Mouse (Mus musculus) large intestine, adult 2 months (tissue): Measurements from ENCODE around the gene Raet1d. TPM values are rescaled to one million over a fixed set of nuclear protein-coding genes. Genes with fewer than 3 reads are reported as not detected.
"Not testable (repeated sequence)": the region's sequence is repeated elsewhere in the genome, so short reads cannot be mapped to it uniquely, and the experiment has no call there.

Source experiments
- DNase-seq: peaks from one replicate; pipeline ENCODE4 v3.0.0-alpha.2; 2012; ENCODE audit warnings: low read depth, low spot score
- WGBS: fragments of 180-500 bp; shearing (Covaris S2); methylation state at CpG from one replicate; pipeline ENCODE4 v1.1.7; 2018; 5-methylcytosine and 5-hydroxymethylcytosine counted together
- polyA plus RNA-seq: library from polyadenylated mRNA; depleted of rRNA; stranded (reverse); fragments of >200 nt; gene quantifications from 2 replicates; pipeline ENCODE4 v1.2.3, GENCODE M21; 2012; rRNA removed

Raet1d gene
- 0.06 TPM in 1 of 2 replicates, not detected in the other for polyA plus RNA-seq

DNA sequence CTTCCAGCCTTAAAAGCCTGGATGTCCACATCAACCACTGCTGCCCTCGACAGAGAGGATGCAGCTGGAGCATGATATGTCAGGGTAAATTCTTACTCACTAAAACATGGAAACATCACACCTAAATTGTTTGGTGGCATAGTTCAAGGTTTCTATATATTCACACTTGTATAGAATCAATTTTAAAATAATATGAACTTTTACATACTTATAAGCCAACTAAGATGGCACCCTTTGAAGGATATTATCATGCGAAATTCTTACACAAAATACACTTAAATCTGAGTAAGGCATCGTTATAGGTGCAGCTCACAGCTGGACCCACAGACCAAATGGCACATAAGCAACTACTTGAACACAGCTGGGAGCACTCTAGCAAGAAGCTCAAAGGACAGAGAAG lies at the start of gene Raet1d:
Gene Raet1d (plus strand): TSS at position 301 of the 400 bp plus-strand sequence.
- WGBS: 74% methylated on average over 3 of the region's 3 CpGs
- DNase-seq: not testable (repeated sequence)

DNA sequence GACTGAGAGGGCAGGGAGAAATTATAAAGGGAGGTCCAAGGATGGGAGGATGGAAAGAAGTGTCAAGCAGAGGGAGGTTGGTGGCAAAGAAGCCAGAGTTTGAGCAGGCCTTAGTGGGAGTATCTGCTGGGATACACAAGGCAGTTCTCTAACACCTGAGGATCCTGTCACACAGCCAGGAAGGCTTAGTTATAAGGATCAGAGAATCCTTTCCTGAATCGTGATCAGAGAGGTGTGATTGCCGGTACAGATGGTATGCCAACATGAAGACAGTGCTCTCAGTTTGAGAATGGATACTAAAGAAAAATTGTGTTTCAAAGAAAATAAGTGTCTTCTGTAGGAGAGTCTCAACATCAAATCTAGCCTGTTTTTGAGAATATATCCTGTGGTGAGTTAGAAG lies 37.5 kb upstream of the Raet1d start:
- no peak for DNase-seq
- 76% methylated on average over 2 of the region's 2 CpGs for WGBS

DNA sequence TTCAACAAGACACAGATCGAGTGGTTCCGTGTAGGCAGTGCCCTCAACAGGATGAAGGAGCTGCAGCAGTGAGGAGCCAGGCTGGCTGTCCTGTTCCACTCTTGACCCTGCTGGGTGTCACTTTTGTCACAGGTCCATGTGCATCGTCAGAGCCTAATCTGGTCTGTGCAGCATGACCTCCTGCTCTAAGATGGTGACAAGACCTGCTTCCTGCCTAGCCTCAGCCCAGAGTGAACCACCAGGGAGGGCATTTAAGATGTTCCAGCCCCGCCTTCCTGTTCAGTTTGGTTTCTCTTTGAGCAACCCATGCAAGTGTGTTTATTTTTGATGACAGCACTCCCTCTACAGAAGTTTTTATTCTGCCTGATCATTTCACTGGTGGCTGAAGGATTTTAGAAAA lies 14.6 kb upstream of the Raet1d start:
- 63% methylated on average over 4 of the region's 4 CpGs for WGBS
- DNase-seq: not testable (repeated sequence)

DNA sequence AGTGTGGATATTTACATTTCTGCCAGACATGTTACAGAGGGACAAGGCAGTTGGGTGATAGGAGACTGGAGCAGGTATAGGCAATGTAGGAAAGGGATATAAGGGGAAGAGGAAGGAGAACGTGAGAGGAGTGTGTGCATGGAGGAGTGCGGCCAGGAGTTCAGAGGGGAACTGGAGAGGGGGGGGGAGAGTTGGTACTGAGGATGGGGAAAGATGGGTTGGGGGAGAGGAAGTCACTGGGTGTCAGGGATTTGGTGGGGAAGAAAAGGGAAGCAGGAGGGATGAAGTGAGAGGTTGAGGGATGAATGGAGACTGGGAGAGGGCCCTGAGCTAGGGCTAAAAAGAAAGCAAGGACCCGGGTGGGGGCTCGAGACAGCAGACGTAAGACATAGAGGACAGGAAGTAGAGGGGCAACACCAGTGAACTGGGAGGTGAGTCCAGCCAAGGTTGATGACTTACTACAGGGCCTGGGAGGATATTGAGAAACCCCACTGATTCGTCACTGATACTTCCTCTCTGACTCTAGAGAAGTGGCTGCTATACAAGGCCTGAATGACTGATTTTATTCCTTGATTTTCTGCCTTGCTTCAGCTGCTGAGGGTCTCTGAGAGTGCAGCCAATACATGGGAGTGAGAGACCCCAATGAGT lies 6.7 kb upstream of the Raet1d start:
- not testable (repeated sequence) for DNase-seq
- WGBS: 80% methylated on average over 6 of the region's 6 CpGs

DNA sequence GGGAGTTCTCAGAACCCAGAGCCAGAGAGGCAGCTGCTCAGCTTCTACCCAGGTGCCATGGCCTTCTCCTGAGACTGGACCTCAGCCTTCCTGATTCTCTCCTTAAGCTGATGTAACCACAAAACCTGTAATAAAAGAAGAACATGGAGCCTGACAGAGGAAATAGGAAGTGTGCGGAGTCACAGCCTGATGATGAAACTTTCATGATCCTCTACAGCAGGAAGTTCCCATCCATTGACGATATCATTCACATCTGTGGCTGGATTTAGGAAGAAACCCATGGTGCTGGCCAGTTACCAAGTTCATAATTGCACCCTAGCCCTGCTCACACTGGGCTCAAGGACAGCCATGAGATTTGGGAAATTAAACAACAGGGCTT lies 6.2 kb upstream of the Raet1d start:
- WGBS: 58% methylated on average over 2 of the region's 2 CpGs
- not testable (repeated sequence) for DNase-seq

DNA sequence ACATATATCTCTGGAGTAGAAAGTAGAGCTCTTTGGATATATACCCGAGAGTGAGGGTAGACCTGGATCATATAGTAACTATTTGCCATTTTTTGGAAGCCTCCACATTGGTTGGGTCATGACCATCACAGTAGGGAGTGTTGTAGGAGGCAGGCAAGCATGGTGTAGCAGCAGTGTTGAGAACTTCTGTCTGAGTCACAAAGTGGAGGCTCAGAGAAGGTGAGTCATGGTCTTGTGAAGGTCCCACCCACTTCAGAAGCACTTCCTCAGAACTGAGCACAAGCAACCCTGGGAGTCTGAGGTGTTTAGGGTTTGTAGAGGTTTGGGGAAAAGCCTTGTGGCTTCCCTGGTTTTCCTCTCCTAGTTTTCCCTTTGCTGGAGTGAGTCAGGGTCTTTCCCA lies 3.0 kb upstream of the Raet1d start:
- DNase-seq: not testable (repeated sequence)
- WGBS: 67% methylated on average over 1 of the region's 1 CpGs

DNA sequence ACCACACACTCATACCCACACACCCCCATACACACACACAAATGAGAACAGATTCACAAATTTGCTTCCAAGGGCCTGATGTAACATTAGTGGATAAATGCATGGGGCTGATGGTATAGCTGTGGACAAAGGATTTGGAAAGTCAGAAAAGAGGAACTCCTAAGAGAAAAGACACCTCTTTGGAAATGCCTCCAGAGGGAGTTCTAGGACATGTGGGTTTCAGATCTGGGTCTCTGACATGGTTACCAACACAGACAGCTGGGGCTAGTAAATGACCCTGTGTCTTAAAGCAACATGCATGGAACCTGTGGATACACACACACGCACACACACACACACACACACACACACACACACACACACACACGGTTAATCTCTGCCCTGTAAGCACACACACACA lies 605 bp downstream of the Raet1d start:
- 21% methylated on average over 2 of the region's 2 CpGs for WGBS
- DNase-seq: not testable (repeated sequence)

DNA sequence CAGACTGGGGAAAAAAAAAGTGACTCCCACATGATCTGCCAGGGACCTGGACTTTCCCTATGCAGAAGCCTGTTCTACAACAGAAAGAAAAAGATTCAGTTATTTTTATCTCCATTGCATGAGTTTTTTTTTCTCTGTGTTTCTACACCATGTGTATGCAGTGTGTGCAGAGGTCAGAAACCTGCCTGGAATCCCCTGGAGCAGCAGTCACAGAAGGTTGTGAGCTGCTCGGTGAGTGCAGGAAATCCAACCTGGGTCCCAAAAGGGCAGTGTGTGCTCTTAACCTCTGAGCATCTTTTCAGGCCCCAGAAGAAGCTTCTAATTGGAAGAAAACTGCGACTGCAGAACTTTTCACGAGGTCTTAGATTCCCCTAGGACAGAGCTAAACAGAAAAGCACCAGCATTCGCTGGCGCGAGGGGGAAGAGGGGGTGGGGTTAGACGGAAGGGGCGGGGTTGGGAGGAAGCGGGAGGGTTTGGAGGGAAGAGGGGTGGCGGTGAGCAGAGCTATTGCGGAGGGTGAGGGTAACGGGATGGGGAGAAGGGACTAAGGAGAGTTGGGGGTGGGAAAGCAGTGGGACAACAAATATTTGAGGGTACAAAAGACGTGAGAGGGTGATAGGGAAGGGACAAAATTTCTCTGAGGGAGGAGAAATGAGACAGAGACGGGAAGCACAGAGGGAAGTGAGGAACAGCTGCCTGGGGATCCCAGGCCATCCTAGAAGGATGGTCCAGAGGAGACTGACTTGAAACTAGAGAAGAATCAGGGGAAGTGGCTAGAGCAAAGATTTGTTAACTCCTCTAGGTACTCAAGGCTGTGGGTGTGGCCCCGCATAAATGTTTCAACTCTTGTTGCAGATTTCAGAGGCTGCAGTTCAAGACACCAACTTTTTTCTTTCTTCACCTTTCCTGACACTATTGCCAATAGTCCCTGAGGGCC lies 1.3 kb downstream of the Raet1d start:
- under 1% methylated on average over 9 of the region's 15 CpGs for WGBS
- not testable (repeated sequence) for DNase-seq

DNA sequence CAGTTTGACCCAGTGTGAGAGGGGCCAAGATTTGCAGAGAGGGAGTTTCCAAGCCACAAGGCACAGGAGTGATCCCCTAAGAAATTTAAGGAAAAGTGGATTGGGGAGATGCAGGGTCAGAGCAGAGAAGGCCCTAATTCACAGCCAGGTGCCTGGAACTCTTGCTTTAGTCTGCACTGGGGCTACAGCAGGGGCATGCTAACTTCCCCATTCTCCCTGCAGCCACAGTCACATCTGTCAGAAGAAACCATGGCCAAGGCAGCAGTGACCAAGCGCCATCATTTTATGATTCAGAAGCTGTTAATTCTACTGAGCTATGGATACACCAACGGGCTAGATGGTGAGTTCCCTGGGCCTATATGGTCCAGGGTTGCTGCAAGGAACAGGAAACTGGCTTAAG lies 2.1 kb downstream of the Raet1d start:
- 77% methylated on average over 2 of the region's 2 CpGs for WGBS
- DNase-seq: not testable (repeated sequence)

DNA sequence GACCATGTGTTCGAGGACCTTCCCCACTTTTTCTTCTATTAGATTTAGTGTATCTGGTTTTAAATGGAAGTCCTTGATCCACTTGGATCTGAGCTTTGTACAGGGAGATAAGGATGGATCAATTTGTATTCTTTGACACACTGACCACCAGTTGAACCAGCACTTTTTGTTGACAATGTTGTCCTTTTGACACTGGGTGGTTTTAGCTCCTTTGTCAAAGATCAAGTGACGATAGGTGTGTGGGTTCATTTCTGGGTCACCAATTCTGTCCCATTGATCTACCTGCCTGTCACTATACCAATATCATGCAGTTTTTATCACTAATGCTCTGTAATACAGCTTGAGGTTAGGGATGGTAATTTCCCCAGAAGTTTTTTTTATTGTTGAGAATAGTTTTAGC lies 4.6 kb downstream of the Raet1d start:
- WGBS: 82% methylated on average over 2 of the region's 2 CpGs
- DNase-seq: not testable (repeated sequence)

DNA sequence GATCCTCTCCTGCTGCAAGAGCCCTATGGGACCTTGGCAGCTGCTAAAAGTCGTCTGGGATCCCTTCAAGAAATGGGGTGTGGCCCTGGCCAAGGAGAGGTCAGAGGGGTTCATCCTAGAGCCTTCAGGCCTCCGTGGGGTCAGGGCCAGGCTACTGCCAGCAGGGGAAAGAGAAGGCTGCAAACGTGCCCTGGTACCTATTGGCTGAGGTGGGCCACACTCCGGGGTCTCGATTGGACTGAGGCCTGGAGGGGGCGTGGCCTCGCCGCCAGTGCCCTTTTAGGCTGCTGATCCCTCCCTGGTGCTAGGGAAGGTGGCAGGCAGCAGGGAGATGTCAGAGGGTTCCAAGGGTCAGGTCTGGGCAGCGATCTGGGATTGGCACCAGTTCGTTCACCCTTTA lies 20.9 kb downstream of the Raet1d start:
- DNase-seq: not testable (repeated sequence)
- 12% methylated on average over 9 of the region's 10 CpGs for WGBS

DNA sequence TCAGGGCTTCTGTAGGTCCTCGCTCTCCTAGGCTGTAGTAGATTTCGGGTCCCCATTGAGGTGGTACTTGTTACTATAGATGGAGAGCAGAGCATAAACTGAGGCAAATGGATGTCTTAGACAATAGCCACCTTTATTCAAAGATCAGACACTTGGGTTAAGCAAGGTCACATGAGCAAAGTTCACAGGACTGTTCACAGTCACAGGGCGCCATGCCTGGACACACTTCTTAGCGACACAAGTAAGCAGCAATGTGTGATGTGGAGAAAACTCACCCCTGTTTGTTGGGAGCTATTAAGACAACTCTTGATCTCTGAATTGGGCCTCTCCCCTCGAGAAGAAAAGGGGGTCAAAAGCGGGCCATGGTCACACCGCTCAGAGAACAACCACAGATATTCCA lies 29.8 kb downstream of the Raet1d start:
- 86% methylated on average over 7 of the region's 7 CpGs for whole genome bisulfite sequencing
- not testable (repeated sequence) for DNase-seq

DNA sequence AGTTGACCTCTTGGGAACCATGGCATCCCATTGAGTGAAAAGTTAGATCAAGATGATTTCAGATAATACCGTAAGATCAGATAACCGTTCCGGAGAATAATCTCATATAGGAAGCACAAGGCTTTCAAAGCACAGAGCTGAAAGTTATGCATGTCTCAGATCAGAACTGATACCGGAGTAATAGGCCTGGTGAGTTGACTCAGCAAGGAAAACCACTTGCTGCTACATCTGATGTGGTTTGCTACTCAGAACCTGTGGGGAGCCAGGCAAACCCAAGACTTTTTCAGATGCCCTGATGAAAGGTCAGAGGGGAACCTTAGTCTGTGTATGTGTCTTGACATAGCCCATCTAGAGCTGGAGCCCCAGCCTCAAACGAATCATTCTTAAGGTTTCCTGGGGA lies 31.3 kb downstream of the Raet1d start:
- DNase-seq: not testable (repeated sequence)
- 94% methylated on average over 5 of the region's 5 CpGs for WGBS

DNA sequence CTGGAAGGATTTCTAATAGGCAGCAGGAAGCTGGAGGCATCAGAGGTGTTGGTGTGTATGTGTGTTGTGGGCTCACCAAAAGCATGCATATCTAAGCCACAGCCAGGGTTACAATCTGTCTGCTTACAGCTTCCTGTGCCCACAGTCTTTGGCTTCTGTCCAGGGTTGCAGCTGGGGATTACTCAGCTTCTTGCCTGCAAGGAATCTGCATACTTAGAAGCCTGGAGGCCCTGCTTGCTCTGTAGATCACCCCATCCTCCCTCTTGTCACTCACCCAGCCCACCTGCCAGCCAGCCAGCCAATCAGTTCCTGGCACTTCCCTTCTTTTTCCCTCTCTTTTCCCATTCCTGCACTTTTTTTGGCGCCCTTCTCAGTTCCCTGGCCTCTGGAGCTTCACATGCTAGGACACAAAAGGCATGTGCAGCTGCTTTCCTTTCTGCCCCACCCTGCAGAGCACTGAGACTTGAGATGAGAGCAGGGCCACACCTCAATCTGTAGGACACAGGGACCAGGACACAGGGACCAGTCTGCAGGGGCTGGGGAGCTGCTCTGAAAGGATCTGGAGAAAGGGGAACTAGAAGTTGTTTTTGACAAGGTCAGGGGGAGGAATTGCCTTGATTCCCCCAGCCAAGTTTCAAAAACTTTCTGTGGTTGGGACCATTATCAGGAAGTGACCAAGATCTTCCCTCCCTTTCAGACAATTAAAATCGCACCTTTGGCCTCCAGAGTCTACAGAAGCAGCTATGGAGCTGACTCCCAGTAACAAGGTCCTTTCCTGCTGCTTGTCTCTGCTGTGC lies 32.9 kb downstream of the Raet1d start:
- DNase-seq: not testable (repeated sequence)
- no CpG with 5 or more reads among the region's 2 CpGs for WGBS

DNA sequence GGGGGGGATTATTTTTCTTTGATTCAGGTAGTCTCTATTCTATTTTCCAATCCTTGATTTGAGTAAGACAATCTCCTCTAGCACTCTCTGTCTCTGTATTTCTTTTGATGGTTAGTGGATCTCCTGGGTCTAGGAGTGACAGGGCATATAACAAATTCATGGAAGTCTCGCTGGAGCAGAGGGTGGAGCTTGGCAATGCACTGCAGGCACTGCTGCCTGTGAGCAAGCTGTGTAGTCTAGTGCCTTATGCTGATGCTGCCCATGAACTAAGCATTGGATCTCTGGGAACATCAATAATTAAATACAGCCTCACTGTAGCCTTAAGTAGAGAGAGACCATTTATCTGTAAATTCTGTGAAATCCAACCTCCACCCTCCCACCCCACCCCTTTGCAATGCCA lies 36.3 kb downstream of the Raet1d start:
- 38% methylated on average over 1 of the region's 1 CpGs for WGBS
- not testable (repeated sequence) for DNase-seq

DNA sequence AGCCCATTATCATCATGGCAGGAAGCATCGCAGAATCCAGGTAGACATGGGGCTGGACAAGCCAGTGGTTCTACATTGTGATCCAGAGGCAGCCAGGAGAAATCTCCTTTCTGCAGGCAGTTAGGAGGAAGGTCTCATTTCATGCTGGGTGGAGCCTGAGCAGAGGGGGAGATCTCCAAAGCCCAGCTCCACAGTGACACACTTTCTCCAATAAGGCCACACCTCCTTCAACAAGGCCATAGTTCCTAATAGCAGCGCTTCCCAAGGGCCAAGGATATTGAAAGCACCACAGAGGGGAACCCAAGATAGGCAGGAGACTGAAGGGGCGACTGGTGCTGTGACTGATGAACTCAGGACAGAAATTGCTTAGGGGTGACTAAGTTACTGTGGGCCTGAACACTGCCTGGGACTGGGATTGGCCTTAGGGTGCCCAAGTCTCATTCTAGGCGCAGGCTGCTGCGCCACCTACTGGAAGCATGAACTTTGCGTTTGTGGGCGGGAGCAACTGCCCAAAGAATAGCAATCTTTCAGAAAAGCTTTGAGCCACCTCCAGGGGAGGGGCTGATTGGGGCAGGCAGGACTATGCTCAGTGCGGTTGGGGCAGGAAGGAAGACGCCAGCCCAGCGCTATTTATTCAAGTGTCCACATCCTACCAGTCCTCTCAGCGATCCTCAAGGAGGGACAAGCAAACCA lies 42.0 kb downstream of the Raet1d start:
- peak; percentile 1 for DNase-seq
- WGBS: 5% methylated on average over 9 of the region's 11 CpGs

DNA sequence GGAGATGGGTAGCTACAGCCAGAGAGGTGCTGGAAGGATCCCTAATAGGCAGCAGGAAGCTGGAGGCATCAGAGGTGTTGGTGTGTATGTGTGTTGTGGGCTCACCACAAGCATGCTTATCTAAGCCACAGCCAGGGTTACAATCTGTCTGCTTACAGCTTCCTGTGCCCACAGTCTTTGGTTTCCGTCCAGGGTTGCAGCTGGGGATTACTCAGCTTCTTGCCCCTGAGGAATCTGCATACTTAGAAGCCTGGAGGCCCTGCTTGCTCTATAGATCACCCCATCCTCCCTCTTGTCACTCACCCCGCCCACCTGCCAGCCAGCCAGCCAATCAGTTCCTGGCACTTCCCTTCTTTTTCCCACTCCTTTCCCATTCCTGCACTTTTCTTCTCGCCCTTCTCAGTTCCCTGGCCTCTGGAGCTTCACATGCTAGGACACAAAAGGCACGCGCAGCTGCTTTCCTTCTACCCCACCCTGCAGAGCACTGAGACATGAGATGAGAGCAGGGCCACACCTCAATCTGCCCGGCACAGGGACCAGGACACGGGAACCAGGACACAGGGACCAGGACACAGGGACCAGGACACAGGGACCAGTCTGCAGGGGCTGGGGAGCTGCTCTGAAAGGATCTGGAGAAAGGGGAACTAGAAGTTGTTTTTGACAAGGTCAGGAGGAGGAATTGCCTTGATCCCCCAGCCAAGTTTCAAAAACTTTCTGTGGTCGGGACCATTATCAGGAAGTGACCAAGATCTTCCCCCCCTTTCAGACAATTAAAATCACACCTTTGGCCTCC lies 53.5 kb downstream of the Raet1d start:
- not testable (repeated sequence) for DNase-seq
- 18% methylated on average over 1 of the region's 8 CpGs for WGBS
